Mouse (Mus musculus): ENCODE results near the gene Gan. TPM values are rescaled to one million over a fixed set of nuclear protein-coding genes. Genes with fewer than 3 reads are reported as not detected.
A peak's percentile ranks its signal among the peaks of the same experiment; 100 is the strongest.

The Gan gene
- total RNA-seq, 4 experiments from 2014 or later, result 17.0 to 18.2 (median 17.5) TPM

- DNase-seq (ENCODE audit: low spot score in 2 of 2), result peak; percentile 97
These were observed 205 bp upstream of the Gan start for GRCm38 (mm10) chr8:117157769-117158091.

- DNase-seq (ENCODE audit: low spot score in 2 of 2), result no peak
These were observed 1.1 kb downstream of the Gan start for GRCm38 (mm10) chr8:117159031-117159430.

- DNase-seq (ENCODE audit: low spot score in 2 of 2), result no peak
These were observed 7.0 kb downstream of the Gan start for GRCm38 (mm10) chr8:117164912-117165311.

- DNase-seq (ENCODE audit: low spot score in 2 of 2), result no peak
These were observed 7.6 kb downstream of the Gan start for GRCm38 (mm10) chr8:117165542-117165941.

- no peak for DNase-seq (ENCODE audit: low spot score in 2 of 2)
These were observed 8.6 kb downstream of the Gan start for GRCm38 (mm10) chr8:117166515-117166914.

GRCm38 (mm10) chr8:117167243-117167883, 9.4 kb downstream of the Gan start:
- DNase-seq (ENCODE audit: low spot score in 2 of 2), result no peak

GRCm38 (mm10) chr8:117168378-117168777, 10.4 kb downstream of the Gan start:
- DNase-seq (ENCODE audit: low spot score in 2 of 2), result no peak

- no peak for DNase-seq (ENCODE audit: low spot score in 2 of 2)
These were observed 13.9 kb downstream of the Gan start for GRCm38 (mm10) chr8:117171826-117172225.

GRCm38 (mm10) chr8:117172904-117173303, 15.0 kb downstream of the Gan start:
- no peak for DNase-seq (ENCODE audit: low spot score in 2 of 2)

GRCm38 (mm10) chr8:117173690-117174089, 15.8 kb downstream of the Gan start:
- DNase-seq (ENCODE audit: low spot score in 2 of 2), result no peak

GRCm38 (mm10) chr8:117174536-117174935, 16.6 kb downstream of the Gan start:
- DNase-seq (ENCODE audit: low spot score in 2 of 2), result no peak

- no peak for DNase-seq (ENCODE audit: low spot score in 2 of 2)
These were observed 18.4 kb downstream of the Gan start for GRCm38 (mm10) chr8:117176308-117176707.

- no peak for DNase-seq (ENCODE audit: low spot score in 2 of 2)
These were observed 19.3 kb downstream of the Gan start for GRCm38 (mm10) chr8:117177236-117177635.

GRCm38 (mm10) chr8:117178039-117178438, 20.1 kb downstream of the Gan start:
- no peak for DNase-seq (ENCODE audit: low spot score in 2 of 2)

- DNase-seq (ENCODE audit: low spot score in 2 of 2), result no peak
These were observed 20.7 kb downstream of the Gan start for GRCm38 (mm10) chr8:117178676-117179075.

- DNase-seq (ENCODE audit: low spot score in 2 of 2), result no peak
These were observed 24.8 kb downstream of the Gan start for GRCm38 (mm10) chr8:117182746-117183145.

GRCm38 (mm10) chr8:117183664-117184377, 25.9 kb downstream of the Gan start:
- no peak for DNase-seq (ENCODE audit: low spot score in 2 of 2)

- no peak for DNase-seq (ENCODE audit: low spot score in 2 of 2)
These were observed 36.4 kb downstream of the Gan start for GRCm38 (mm10) chr8:117194355-117194754.

GRCm38 (mm10) chr8:117196593-117196992, 38.7 kb downstream of the Gan start:
- no peak for DNase-seq (ENCODE audit: low spot score in 2 of 2)

GRCm38 (mm10) chr8:117197551-117197950, 39.6 kb downstream of the Gan start:
- no peak for DNase-seq (ENCODE audit: low spot score in 2 of 2)

GRCm38 (mm10) chr8:117198141-117198935, 40.4 kb downstream of the Gan start:
- peak; percentile 15 to 54 for DNase-seq (ENCODE audit: low spot score in 2 of 2)

GRCm38 (mm10) chr8:117199658-117200057, 41.7 kb downstream of the Gan start:
- DNase-seq (ENCODE audit: low spot score in 2 of 2), result no peak

Data from left cerebral cortex, adult 8-10 months (tissue).